Mouse (Mus musculus) cerebellum, adult 2 months (tissue): ENCODE data around the gene Cbx8.

Experiments used
- CTCF ChIP-seq: fragments of 200-500 bp; IDR thresholded peaks from 2 replicates; pipeline ENCODE4 v1.5.1; 2011; ENCODE audit warnings: low read depth, mild to moderate bottlenecking, control low read depth, low read length, moderate library complexity, borderline replicate concordance; ENCODE audit not compliant: insufficient read depth
- POLR2A ChIP-seq: fragments of 200-500 bp; IDR thresholded peaks from 2 replicates; pipeline ENCODE4 v1.6.1; 2011; ENCODE audit warnings: low read length, control low read depth, borderline replicate concordance; ENCODE audit not compliant: insufficient read depth

DNA sequence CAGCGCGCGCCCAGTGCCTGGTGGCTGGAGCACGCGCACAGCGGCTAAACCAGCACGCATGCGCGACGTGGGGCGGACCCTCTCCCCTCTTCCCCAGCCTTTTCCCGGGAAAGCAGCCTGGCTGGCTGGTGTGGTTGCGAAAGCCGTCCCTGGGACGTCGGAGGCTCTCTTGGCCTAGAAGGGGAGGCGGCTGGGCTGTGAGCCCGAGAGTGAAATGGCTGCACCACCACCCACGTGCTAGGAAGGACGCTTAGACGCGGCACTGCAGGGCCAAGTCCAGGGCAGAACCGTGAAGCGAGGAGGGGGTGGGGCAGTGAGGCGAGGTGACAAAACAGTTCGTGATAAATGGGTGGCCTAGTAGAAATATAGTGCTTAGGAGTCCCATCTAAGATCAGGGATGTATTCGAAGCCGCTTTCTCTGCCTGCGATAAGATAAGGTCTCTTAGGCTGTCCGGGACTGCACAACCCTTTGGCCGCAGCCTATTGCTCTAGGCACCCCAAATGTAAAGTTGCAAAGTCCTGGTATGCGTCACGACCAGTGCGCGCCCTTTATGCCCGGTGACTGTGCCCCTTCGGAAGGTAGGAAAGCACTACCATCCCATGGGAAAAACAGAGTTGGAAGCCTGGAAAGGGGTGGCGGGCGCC lies 6.0 kb upstream of the Cbx8 start:
- TF ChIP-seq CTCF (no peak), POLR2A (no peak)
